Mouse (Mus musculus): ENCODE data around the gene Slc24a4.
"Not testable (repeated sequence)": the region's sequence is repeated elsewhere in the genome, so short reads cannot be mapped to it uniquely, and the experiment has no call there.

The Slc24a4 gene

DNA sequence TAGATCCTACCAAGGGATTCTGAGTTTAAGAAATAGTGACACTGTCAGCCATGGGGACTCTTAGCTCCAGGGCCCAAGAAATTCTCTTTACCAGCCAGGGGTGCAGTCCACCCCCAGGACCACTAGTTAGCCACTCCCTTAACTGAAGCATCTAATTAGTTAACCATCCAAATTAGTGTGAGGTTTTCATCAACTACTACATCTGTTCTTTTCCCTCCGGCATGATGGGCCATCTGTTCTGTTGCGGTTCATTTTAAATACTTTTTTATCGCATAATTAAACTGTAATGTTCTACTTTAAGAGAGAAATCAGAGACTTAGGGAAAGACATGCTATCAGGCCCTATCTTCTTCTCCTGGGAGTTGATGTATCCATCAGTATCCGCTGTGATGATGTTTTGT is 121.8 kb downstream of the Slc24a4 start:
- DNase-seq (ENCODE audit: low spot score) = no peak

GRCm38 (mm10) chr12:102251070-102251469 is 122.5 kb downstream of the Slc24a4 start:
- DNase-seq (ENCODE audit: low spot score) = no peak

- no peak for DNase-seq (ENCODE audit: low spot score)
These were observed 123.5 kb downstream of the Slc24a4 start for GRCm38 (mm10) chr12:102251985-102252384.

GRCm38 (mm10) chr12:102252525-102252924 is 124.0 kb downstream of the Slc24a4 start:
- no peak for DNase-seq (ENCODE audit: low spot score)

GRCm38 (mm10) chr12:102255012-102255411 is 126.5 kb downstream of the Slc24a4 start:
- no peak for DNase-seq (ENCODE audit: low spot score)

GRCm38 (mm10) chr12:102258522-102259112 is 130.1 kb downstream of the Slc24a4 start:
- DNase-seq (ENCODE audit: low spot score) = no peak

GRCm38 (mm10) chr12:102261933-102262396 is 133.4 kb downstream of the Slc24a4 start:
- peak; percentile 36 for DNase-seq (ENCODE audit: low spot score)

- DNase-seq (ENCODE audit: low spot score) = no peak
These were observed 134.3 kb downstream of the Slc24a4 start for GRCm38 (mm10) chr12:102262809-102263208.

- no peak for DNase-seq (ENCODE audit: low spot score)
These were observed 134.7 kb downstream of the Slc24a4 start for GRCm38 (mm10) chr12:102263249-102263648.

DNA sequence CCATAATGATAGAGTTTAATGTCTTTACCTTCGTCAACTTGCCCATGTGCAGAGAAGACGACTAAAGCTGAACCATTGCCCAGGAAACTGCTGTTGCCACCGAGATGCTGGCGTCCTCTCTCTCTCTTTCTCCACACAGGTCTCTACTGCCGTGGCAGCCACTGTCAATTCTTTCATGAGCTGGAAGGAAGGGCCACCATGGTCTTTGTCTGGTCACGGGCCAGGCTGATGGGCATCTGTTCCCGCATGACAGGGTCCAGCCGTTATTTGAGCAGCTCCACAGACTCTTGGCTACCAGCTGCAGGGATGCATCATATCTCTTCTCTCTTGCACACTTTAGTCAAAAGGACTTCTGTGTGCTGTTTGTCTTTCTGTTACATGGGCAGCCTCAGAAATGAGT is 137.9 kb downstream of the Slc24a4 start:
- DNase-seq (ENCODE audit: low spot score) = no peak

- DNase-seq (ENCODE audit: low spot score) = no peak
These were observed 140.6 kb downstream of the Slc24a4 start for GRCm38 (mm10) chr12:102269144-102269543.

- DNase-seq (ENCODE audit: low spot score) = no peak
These were observed 142.4 kb downstream of the Slc24a4 start for GRCm38 (mm10) chr12:102270776-102271405.

DNA sequence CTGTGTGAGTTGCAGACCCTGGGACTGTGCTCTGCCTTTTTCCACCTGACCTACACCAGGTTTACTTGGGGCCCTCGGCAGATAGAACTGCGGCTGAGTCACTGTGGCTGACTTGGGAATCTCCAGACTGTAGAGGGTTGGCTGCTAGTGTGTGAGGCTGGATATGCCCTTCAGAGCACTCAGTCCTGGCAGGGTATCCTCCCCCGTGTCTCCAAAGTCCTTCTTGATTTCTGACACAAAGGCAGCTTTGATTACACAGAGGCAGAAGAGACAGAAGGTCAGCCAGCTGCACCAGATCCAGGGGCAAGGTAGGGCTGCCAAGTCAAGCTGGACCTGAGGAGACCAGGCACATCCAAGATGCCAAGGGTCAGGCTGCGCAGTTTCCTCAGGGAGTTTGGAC is 142.9 kb downstream of the Slc24a4 start:
- no peak for DNase-seq (ENCODE audit: low spot score)

- DNase-seq (ENCODE audit: low spot score) = no peak
These were observed 147.4 kb downstream of the Slc24a4 start for GRCm38 (mm10) chr12:102275833-102276443.

- DNase-seq (ENCODE audit: low spot score) = not testable (repeated sequence)
These were observed 151.8 kb downstream of the Slc24a4 start for GRCm38 (mm10) chr12:102280290-102280689.

DNA sequence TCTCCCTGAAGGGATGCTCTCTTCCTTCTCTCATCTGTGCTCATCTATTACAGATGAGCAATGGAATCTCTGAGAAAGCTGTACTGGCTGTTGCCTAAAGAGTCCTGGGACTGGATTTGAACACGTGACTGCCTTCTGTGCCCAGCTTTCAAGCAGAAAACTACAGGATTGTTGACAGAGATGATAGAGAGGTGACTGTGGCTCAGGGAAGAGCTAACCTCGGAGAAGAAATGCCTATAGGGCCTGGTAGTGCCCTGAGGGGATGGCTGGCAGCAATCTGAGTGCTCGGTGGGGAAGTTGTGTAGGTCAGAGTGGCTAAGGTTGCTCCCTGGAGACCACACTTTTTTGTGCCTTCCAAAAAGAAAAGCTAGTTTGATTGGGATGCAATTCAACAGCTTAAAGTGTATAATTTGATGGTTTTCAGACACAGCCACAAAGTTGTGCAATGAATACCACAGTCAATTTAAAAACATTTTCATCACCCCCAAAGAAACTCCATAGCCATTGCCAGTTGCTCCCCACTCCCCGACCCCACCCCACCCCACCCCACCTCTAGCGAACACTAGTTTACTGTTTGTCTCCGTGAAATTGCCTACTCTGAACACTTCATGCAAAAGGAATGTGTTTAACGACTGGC is 152.5 kb downstream of the Slc24a4 start:
- DNase-seq (ENCODE audit: low spot score) = no peak

DNA sequence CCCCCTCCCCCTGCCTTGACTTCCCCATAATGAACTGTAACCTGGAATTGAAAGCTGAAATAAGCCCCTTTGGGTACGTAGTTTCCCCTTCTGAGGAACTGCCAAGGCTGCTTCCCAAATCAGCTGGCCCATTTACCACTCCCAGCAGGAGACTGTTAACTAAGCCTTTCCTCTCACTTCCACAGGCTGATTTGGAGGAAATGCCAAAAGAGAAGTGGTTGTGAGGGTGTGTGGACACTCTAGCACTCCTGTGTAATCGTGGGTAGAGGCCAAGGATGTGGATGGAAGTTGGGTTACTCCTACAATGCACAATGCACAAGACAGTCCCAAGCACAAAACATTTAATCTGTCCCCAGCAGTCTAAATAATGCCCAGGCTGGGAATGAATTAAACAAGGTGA is 153.6 kb downstream of the Slc24a4 start:
- no peak for DNase-seq (ENCODE audit: low spot score)

DNA sequence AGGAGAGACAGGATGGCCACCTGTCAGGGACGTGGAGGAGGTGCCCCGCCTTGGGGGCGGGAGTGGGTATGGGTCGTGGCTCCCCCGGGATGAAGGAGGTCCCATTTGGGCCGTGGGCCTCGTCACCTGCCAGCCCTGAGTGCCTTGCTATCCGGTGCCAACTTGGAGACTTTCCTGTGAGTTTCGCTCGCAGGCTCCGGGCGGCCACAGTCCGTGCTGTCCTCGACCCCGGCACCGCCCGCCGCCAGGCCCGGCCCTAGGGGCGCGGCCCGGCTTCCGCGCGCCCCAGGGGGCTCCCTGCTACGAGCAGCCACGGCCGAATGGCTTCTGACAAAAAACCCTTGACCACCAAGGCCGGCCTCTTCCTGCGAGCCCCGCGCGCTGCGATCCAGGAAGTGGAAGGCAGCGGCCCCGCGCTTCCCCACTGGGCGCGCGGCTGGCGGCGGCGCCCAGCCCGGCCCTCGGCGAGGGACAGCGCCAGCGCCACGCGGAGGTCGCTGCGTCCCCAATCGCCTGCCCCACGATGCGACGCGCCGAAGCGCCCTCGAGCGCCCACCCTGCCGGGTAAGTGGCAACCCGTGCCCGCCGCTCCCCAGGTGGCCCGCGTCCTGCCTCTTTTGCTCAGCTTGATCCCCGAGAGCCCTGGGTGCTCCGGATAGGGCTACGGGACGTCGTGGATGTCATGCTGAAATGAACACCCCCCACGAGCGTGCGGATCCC is 154.4 kb downstream of the Slc24a4 start, which contains the start of gene Rin3:
Gene Rin3, plus strand, starts transcription at position 286 of the 720 bp plus-strand sequence.
- DNase-seq (ENCODE audit: low spot score) = peak; percentile 51

GRCm38 (mm10) chr12:102283483-102284266 is 155.1 kb downstream of the Slc24a4 start:
- peak; percentile 50 for DNase-seq (ENCODE audit: low spot score)

DNA sequence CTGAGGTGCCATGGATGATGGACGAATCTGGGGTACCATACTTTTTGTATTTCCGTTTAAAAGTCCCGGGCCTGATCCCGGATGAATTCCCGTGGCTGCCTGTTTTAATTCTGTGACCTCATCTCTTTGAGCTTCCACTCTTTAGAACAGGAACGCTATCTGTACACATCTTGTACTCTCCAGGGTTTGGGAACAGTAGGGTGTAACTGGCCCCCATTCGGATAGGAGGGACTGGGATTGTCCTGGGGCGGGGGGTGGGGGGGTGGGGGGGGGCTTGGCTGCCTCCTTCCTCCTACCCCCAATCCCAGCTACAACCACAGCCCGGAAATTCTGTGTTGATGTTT is 155.7 kb downstream of the Slc24a4 start:
- DNase-seq (ENCODE audit: low spot score) = no peak

DNA sequence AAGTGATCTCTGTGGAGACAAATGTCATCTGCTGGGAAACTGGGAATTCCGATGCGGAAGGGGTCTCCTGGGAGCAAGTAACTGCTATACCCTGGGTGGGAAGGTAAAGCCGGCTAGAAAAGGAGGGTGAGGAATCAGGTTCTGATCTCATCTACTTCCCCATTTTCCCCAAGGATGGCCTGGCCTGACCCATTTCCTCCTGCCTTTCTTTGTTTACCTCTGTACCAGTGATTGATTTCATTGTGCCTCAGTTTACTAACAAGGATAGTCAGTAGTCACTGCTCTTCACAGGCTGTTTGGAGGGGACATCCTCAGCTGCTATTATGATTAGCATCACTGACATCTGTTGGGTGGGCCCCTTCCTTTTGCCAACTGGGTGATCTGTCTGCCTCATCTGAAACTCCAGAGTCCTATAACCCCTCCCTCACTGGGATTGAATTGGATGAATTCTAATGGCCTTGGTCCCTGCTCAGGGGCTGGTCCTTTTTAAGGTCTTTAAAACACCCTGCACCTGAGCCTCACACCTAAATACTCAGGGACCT is 156.2 kb downstream of the Slc24a4 start:
- no peak for DNase-seq (ENCODE audit: low spot score)
